Mouse (Mus musculus): ENCODE data around the gene Sumf1. TPM values are rescaled to one million over a fixed set of nuclear protein-coding genes. Genes with fewer than 3 reads are reported as not detected.

Gene Sumf1
- polyA plus RNA-seq, 1 experiment, result 19.6 TPM

DNA sequence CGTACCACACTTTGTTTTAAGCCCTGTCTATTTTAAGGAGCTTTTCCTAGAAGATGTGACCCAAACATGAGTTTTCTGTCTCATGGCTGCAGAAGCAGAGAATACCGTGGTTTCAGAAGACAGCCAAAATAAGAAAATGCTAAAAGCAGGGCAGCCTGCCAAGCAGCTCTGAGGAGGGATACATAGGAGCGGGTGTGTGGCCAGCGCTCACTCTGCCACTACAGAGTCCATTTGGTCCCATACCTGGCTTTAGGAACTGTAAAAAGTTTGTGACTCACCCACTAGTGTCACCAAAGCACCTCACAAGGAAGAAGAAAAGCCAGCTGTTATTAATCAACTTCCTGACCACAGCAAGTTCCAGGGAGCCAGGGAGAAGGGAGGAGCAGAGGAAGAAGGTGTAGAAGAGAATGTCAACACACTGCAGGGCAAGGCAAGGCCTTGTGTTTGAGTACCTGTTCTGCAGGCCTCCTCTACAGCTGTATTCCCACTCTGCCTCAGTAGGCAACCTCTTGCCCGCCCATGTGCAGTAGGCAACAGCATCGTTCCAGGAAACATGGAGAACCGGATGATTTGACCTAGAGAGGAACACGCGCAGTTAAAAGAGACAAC lies 32.6 kb downstream of the Sumf1 start:
- Histone ChIP-seq H3K4me3 (ENCODE audit: insufficient read depth, poor library complexity, severe bottlenecking) (no peak overlapping the region), H3K79me2 (ENCODE audit: control insufficient read depth, insufficient read depth) (no peaks in the 10 kb centered on the region), H3K27me3 (ENCODE audit: control insufficient read depth, insufficient read depth, insufficient read length) (no peaks in the 10 kb centered on the region), H3K79me3 (ENCODE audit: low read depth) (no peaks in the 10 kb centered on the region), H3K36me3 (ENCODE audit: control insufficient read depth, insufficient read depth) (peaks cover 5% of the 10 kb centered on the region), H3ac (ENCODE audit: control insufficient read depth, insufficient read length, low read depth) (no peak overlapping the region)
- no peak for TF ChIP-seq FOSL1 (IDR thresholded peaks at IDR 0.05; ENCODE audit: insufficient read depth, low read length, poor library complexity, severe bottlenecking)
- no peak for TF ChIP-seq CTCF (IDR thresholded peaks at IDR 0.05; ENCODE audit: control insufficient read depth, insufficient read depth, insufficient read length)
- no peak for TF ChIP-seq MAX (IDR thresholded peaks at IDR 0.05)
- TF ChIP-seq USF1 (IDR thresholded peaks at IDR 0.05; ENCODE audit: low read depth), result no peak
- TF ChIP-seq MYOG (IDR thresholded peaks at IDR 0.05; ENCODE audit: control insufficient read depth, extremely low read depth, insufficient read length), result no peak
- no peak for TF ChIP-seq CEBPB (IDR thresholded peaks at IDR 0.05; ENCODE audit: low read depth)
- TF ChIP-seq MYOD1 (IDR thresholded peaks at IDR 0.05; ENCODE audit: control insufficient read depth, insufficient read length, low read depth), result no peak

GRCm38 (mm10) chr6:108152081-108152480 lies 33.3 kb downstream of the Sumf1 start:
- Histone ChIP-seq H3K79me2 (ENCODE audit: control insufficient read depth, insufficient read depth) (no peaks in the 10 kb centered on the region), H3K27me3 (ENCODE audit: control insufficient read depth, insufficient read depth, insufficient read length) (no peaks in the 10 kb centered on the region), H3ac (ENCODE audit: control insufficient read depth, insufficient read length, low read depth) (no peak overlapping the region), H3K36me3 (ENCODE audit: control insufficient read depth, insufficient read depth) (peaks cover 5% of the 10 kb centered on the region), H3K79me3 (ENCODE audit: low read depth) (no peaks in the 10 kb centered on the region), H3K4me3 (ENCODE audit: insufficient read depth, poor library complexity, severe bottlenecking) (no peak overlapping the region)
- TF ChIP-seq MYOD1 (IDR thresholded peaks at IDR 0.05; ENCODE audit: control insufficient read depth, insufficient read length, low read depth) (no peak), FOSL1 (IDR thresholded peaks at IDR 0.05; ENCODE audit: insufficient read depth, low read length, poor library complexity, severe bottlenecking) (no peak), USF1 (IDR thresholded peaks at IDR 0.05; ENCODE audit: low read depth) (no peak), MAX (IDR thresholded peaks at IDR 0.05) (no peak), CTCF (IDR thresholded peaks at IDR 0.05; ENCODE audit: control insufficient read depth, insufficient read depth, insufficient read length) (no peak), CEBPB (IDR thresholded peaks at IDR 0.05; ENCODE audit: low read depth) (no peak), MYOG (IDR thresholded peaks at IDR 0.05; ENCODE audit: control insufficient read depth, extremely low read depth, insufficient read length) (no peak)

DNA sequence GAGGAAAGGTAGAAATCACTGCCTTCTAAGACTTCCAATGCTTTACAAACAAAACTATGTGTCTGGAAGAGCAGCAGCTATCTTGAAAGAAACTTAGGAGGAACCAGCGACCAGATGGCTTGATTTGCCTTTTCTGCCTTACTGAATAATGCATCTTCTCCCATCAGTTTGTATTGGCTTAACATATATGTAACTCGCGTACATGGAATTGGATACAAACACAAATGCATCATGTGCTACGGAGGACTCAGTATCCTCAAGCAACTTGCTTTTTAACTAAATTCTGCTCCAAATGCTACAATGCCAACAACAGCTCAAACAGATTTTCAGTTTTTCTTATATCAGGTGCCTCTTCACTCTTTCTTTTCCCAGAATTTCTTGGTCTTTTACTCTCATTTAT lies 36.1 kb downstream of the Sumf1 start:
- H3K4me3 ChIP-seq (ENCODE audit: insufficient read depth, poor library complexity, severe bottlenecking), result no peak overlapping the region
- no peaks in the 10 kb centered on the region for H3K79me2 ChIP-seq (ENCODE audit: control insufficient read depth, insufficient read depth)
- H3K79me3 ChIP-seq (ENCODE audit: low read depth), result no peaks in the 10 kb centered on the region
- no peak overlapping the region for H3ac ChIP-seq (ENCODE audit: control insufficient read depth, insufficient read length, low read depth)
- H3K36me3 ChIP-seq (ENCODE audit: control insufficient read depth, insufficient read depth), result peaks cover 7% of the 10 kb centered on the region
- TF ChIP-seq USF1 (IDR thresholded peaks at IDR 0.05; ENCODE audit: low read depth) (no peak), FOSL1 (IDR thresholded peaks at IDR 0.05; ENCODE audit: insufficient read depth, low read length, poor library complexity, severe bottlenecking) (no peak), CEBPB (IDR thresholded peaks at IDR 0.05; ENCODE audit: low read depth) (no peak), MAX (IDR thresholded peaks at IDR 0.05) (no peak), MYOG (IDR thresholded peaks at IDR 0.05; ENCODE audit: control insufficient read depth, extremely low read depth, insufficient read length) (no peak), MYOD1 (IDR thresholded peaks at IDR 0.05; ENCODE audit: control insufficient read depth, insufficient read length, low read depth) (no peak), CTCF (IDR thresholded peaks at IDR 0.05; ENCODE audit: control insufficient read depth, insufficient read depth, insufficient read length) (no peak)
- H3K27me3 ChIP-seq (ENCODE audit: control insufficient read depth, insufficient read depth, insufficient read length), result no peaks in the 10 kb centered on the region

GRCm38 (mm10) chr6:108148435-108148834 lies 36.9 kb downstream of the Sumf1 start:
- no peaks in the 10 kb centered on the region for H3K27me3 ChIP-seq (ENCODE audit: control insufficient read depth, insufficient read depth, insufficient read length)
- H3K79me2 ChIP-seq (ENCODE audit: control insufficient read depth, insufficient read depth), result no peaks in the 10 kb centered on the region
- TF ChIP-seq CTCF (IDR thresholded peaks at IDR 0.05; ENCODE audit: control insufficient read depth, insufficient read depth, insufficient read length) (no peak), FOSL1 (IDR thresholded peaks at IDR 0.05; ENCODE audit: insufficient read depth, low read length, poor library complexity, severe bottlenecking) (no peak), MYOG (IDR thresholded peaks at IDR 0.05; ENCODE audit: control insufficient read depth, extremely low read depth, insufficient read length) (no peak), MYOD1 (IDR thresholded peaks at IDR 0.05; ENCODE audit: control insufficient read depth, insufficient read length, low read depth) (no peak), MAX (IDR thresholded peaks at IDR 0.05) (no peak), USF1 (IDR thresholded peaks at IDR 0.05; ENCODE audit: low read depth) (no peak), CEBPB (IDR thresholded peaks at IDR 0.05; ENCODE audit: low read depth) (no peak)
- H3K4me3 ChIP-seq (ENCODE audit: insufficient read depth, poor library complexity, severe bottlenecking), result no peak overlapping the region
- no peak overlapping the region for H3ac ChIP-seq (ENCODE audit: control insufficient read depth, insufficient read length, low read depth)
- no peaks in the 10 kb centered on the region for H3K79me3 ChIP-seq (ENCODE audit: low read depth)
- peaks cover 11% of the 10 kb centered on the region for H3K36me3 ChIP-seq (ENCODE audit: control insufficient read depth, insufficient read depth)

DNA sequence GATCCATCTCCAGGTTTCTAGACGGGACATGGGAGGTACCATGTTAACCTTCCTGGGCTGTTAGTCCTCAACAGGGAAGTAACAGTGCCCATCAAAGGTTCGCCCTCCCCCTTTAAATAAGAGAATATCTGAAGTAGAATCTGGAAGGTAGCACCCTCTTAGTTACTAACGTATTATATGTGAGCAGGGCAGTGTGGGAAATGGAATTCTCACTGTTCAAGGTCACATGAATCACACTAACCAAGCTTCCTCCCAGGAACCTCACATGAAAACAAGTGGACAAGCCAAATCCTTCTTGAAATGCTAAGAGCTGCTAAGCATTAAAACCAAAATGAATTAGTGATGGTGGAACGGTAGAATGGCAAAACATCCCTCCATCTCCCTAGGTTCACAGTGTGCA lies 38.7 kb downstream of the Sumf1 start:
- TF ChIP-seq FOSL1 (IDR thresholded peaks at IDR 0.05; ENCODE audit: insufficient read depth, low read length, poor library complexity, severe bottlenecking), result no peak
- TF ChIP-seq MYOD1 (IDR thresholded peaks at IDR 0.05; ENCODE audit: control insufficient read depth, insufficient read length, low read depth), result no peak
- no peak for TF ChIP-seq CTCF (IDR thresholded peaks at IDR 0.05; ENCODE audit: control insufficient read depth, insufficient read depth, insufficient read length)
- TF ChIP-seq USF1 (IDR thresholded peaks at IDR 0.05; ENCODE audit: low read depth), result no peak
- TF ChIP-seq CEBPB (IDR thresholded peaks at IDR 0.05; ENCODE audit: low read depth), result no peak
- TF ChIP-seq MAX (IDR thresholded peaks at IDR 0.05), result no peak
- TF ChIP-seq MYOG (IDR thresholded peaks at IDR 0.05; ENCODE audit: control insufficient read depth, extremely low read depth, insufficient read length), result no peak
- Histone ChIP-seq H3K4me3 (ENCODE audit: insufficient read depth, poor library complexity, severe bottlenecking) (no peak overlapping the region), H3K27me3 (ENCODE audit: control insufficient read depth, insufficient read depth, insufficient read length) (no peaks in the 10 kb centered on the region), H3K36me3 (ENCODE audit: control insufficient read depth, insufficient read depth) (peaks cover 11% of the 10 kb centered on the region), H3K79me2 (ENCODE audit: control insufficient read depth, insufficient read depth) (no peaks in the 10 kb centered on the region), H3K79me3 (ENCODE audit: low read depth) (no peaks in the 10 kb centered on the region), H3ac (ENCODE audit: control insufficient read depth, insufficient read length, low read depth) (no peak overlapping the region)

Data from C2C12 (cell line).